Mouse (Mus musculus) megakaryocyte-erythroid progenitor cell, adult 5-6 weeks (primary cell): Measurements from ENCODE around the gene Gpr150. TPM values are rescaled to one million over a fixed set of nuclear protein-coding genes. Genes with fewer than 3 reads are reported as not detected.

Experiments
- ATAC-seq: replicated peaks from 2 replicates; pipeline ENCODE4 v1.8.0; 2016; ENCODE audit warnings: mild to moderate bottlenecking, inconsistent platforms; ENCODE audit not compliant: severe bottlenecking, poor library complexity, low FRiP score, low TSS enrichment
- total RNA-seq, 2 experiments: library from RNA; stranded (forward) in 1 of 2; stranded (reverse) in 1 of 2; fragments of 200-1000, 215-1000 nt in 1 of 2; fragments of >200 nt in 1 of 2; fragmentation: Nextera tagmentation in 1 of 2; gene quantifications; 2 replicates each; pipeline ENCODE4 v1.2.3; 2014 to 2017

Gene Gpr150
- total RNA-seq (2014; fragmentation: Nextera tagmentation) (0.96 TPM in 1 of 2 replicates, not detected in the other), total RNA-seq (2017) (0.99 TPM in 1 of 2 replicates, not detected in the other)

- no peak for ATAC-seq
Measured at GRCm38 (mm10) chr13:76056896-76057266, at the start of gene Gpr150. Gpr150 (minus strand) TSS chr13:76056996.

- ATAC-seq: no peak
Measured at GRCm38 (mm10) chr13:76101989-76102388, 45.2 kb upstream of the Gpr150 start.

- ATAC-seq: peak; percentile 86
Measured at GRCm38 (mm10) chr13:76098493-76099303, 41.9 kb upstream of the Gpr150 start, which contains the start of the genes Arsk and Ttc37. Arsk (minus strand) TSS chr13:76098660. Ttc37 (plus strand) TSS chr13:76098734.

- ATAC-seq: peak; percentile 85
Measured at GRCm38 (mm10) chr13:76098116-76098492, 41.3 kb upstream of the Gpr150 start.

GRCm38 (mm10) chr13:76074323-76074722 is 17.5 kb upstream of the Gpr150 start:
- no peak for ATAC-seq

- no peak for ATAC-seq
Measured at GRCm38 (mm10) chr13:76064363-76064945, 7.7 kb upstream of the Gpr150 start.

GRCm38 (mm10) chr13:76063548-76063947 is 6.8 kb upstream of the Gpr150 start:
- ATAC-seq: no peak

- ATAC-seq: no peak
Measured at GRCm38 (mm10) chr13:76062569-76062968, 5.8 kb upstream of the Gpr150 start.

- no peak for ATAC-seq
Measured at GRCm38 (mm10) chr13:76062126-76062525, 5.3 kb upstream of the Gpr150 start.

GRCm38 (mm10) chr13:76059591-76059990 is 2.8 kb upstream of the Gpr150 start:
- no peak for ATAC-seq

GRCm38 (mm10) chr13:76057267-76058069 is 672 bp upstream of the Gpr150 start:
- ATAC-seq: no peak

- ATAC-seq: peak; percentile 84
Measured at GRCm38 (mm10) chr13:76056261-76056724, 503 bp downstream of the Gpr150 start.

- ATAC-seq: peak; percentile 74
Measured at GRCm38 (mm10) chr13:76055391-76056232, 1.2 kb downstream of the Gpr150 start.

- no peak for ATAC-seq
Measured at GRCm38 (mm10) chr13:76044971-76045370, 11.8 kb downstream of the Gpr150 start.

GRCm38 (mm10) chr13:76042455-76042854 is 14.3 kb downstream of the Gpr150 start:
- ATAC-seq: no peak

- ATAC-seq: no peak
Measured at GRCm38 (mm10) chr13:76024588-76024987, 32.2 kb downstream of the Gpr150 start.

- no peak for ATAC-seq
Measured at GRCm38 (mm10) chr13:76021782-76022181, 35.0 kb downstream of the Gpr150 start.

- ATAC-seq: no peak
Measured at GRCm38 (mm10) chr13:76018844-76019400, 37.9 kb downstream of the Gpr150 start.
